Mouse (Mus musculus): ENCODE measurements around the gene Akap2.

Akap2 gene

GRCm38 (mm10) chr4:57755085-57755484, 37.6 kb downstream of the Akap2 start:
- no peak for DNase-seq (ENCODE audit: low spot score)

- no peak for DNase-seq (ENCODE audit: low spot score)
Measured at GRCm38 (mm10) chr4:57757997-57758396, 40.5 kb downstream of the Akap2 start.

- DNase-seq (ENCODE audit: low spot score) = peak; percentile 52
Measured at GRCm38 (mm10) chr4:57762424-57762823, 45.0 kb downstream of the Akap2 start.

GRCm38 (mm10) chr4:57764392-57764791, 46.9 kb downstream of the Akap2 start:
- DNase-seq (ENCODE audit: low spot score) = no peak

GRCm38 (mm10) chr4:57764926-57765325, 47.5 kb downstream of the Akap2 start:
- DNase-seq (ENCODE audit: low spot score) = no peak

GRCm38 (mm10) chr4:57765806-57766205, 48.3 kb downstream of the Akap2 start:
- no peak for DNase-seq (ENCODE audit: low spot score)

- no peak for DNase-seq (ENCODE audit: low spot score)
Measured at GRCm38 (mm10) chr4:57769007-57769406, 51.5 kb downstream of the Akap2 start.

- DNase-seq (ENCODE audit: low spot score) = no peak
Measured at GRCm38 (mm10) chr4:57770185-57770823, 52.8 kb downstream of the Akap2 start.

- no peak for DNase-seq (ENCODE audit: low spot score)
Measured at GRCm38 (mm10) chr4:57771558-57772219, 54.2 kb downstream of the Akap2 start.

GRCm38 (mm10) chr4:57772851-57773510, 55.5 kb downstream of the Akap2 start:
- peak; percentile 58 for DNase-seq (ENCODE audit: low spot score)

- DNase-seq (ENCODE audit: low spot score) = no peak
Measured at GRCm38 (mm10) chr4:57774517-57774916, 57.1 kb downstream of the Akap2 start.

GRCm38 (mm10) chr4:57775582-57775981, 58.1 kb downstream of the Akap2 start:
- DNase-seq (ENCODE audit: low spot score) = no peak

- DNase-seq (ENCODE audit: low spot score) = no peak
Measured at GRCm38 (mm10) chr4:57780403-57780802, 62.9 kb downstream of the Akap2 start.

GRCm38 (mm10) chr4:57780833-57781641, 63.6 kb downstream of the Akap2 start:
- DNase-seq (ENCODE audit: low spot score) = no peak

- peak; percentile 72 for DNase-seq (ENCODE audit: low spot score)
Measured at GRCm38 (mm10) chr4:57781994-57782393, 64.5 kb downstream of the Akap2 start.

GRCm38 (mm10) chr4:57782549-57783390, 65.3 kb downstream of the Akap2 start:
- DNase-seq (ENCODE audit: low spot score) = no peak

- DNase-seq (ENCODE audit: low spot score) = no peak
Measured at GRCm38 (mm10) chr4:57783391-57783770, 65.9 kb downstream of the Akap2 start.

- no peak for DNase-seq (ENCODE audit: low spot score)
Measured at GRCm38 (mm10) chr4:57783853-57784600, 66.6 kb downstream of the Akap2 start.

GRCm38 (mm10) chr4:57788709-57789108, 71.3 kb downstream of the Akap2 start:
- no peak for DNase-seq (ENCODE audit: low spot score)

GRCm38 (mm10) chr4:57789118-57789517, 71.7 kb downstream of the Akap2 start:
- DNase-seq (ENCODE audit: low spot score) = no peak

- DNase-seq (ENCODE audit: low spot score) = no peak
Measured at GRCm38 (mm10) chr4:57793989-57794388, 76.5 kb downstream of the Akap2 start.

Measured in ovary, adult 18-20 months (tissue).